ENCODE assay signal across 22 mouse cellular contexts in genomic region chr8:126495461-126495860, GRCm38 (mm10).
"Had no signal": no experiment of that assay in that cellular context is flagged by ENCODE, and none has a peak within 500 bp of the region (broad histone marks: within the 10 kb centered on the region; RNA-seq: fewer than 3 reads in every experiment).

No protein-coding gene starts in this region.

- H3K4me2 ChIP-seq: intestine, embryonic 15.5 days; limb, embryonic 12.5 days; limb, embryonic 15.5 days; liver, embryonic 15.5 days; lung, embryonic 14.5 days; midbrain, embryonic 11.5 days; midbrain, embryonic 15.5 days; neural tube, embryonic 12.5 days; neural tube, embryonic 15.5 days; stomach, embryonic 15.5 days had no signal

- H3K4me3 ChIP-seq: intestine, embryonic 15.5 days; limb, embryonic 12.5 days; limb, embryonic 15.5 days; liver, embryonic 15.5 days; megakaryocyte, embryonic 14.5 days; midbrain, embryonic 15.5 days; neural tube, embryonic 12.5 days; neural tube, embryonic 15.5 days; stomach, embryonic 15.5 days had no signal

- H3K9me3 ChIP-seq: intestine, embryonic 15.5 days; limb, embryonic 12.5 days; limb, embryonic 15.5 days; liver, embryonic 15.5 days; megakaryocyte, embryonic 14.5 days; midbrain, embryonic 15.5 days; neural tube, embryonic 12.5 days; neural tube, embryonic 15.5 days; stomach, embryonic 15.5 days had no signal

- H3K9ac ChIP-seq: intestine, embryonic 15.5 days; limb, embryonic 12.5 days; limb, embryonic 15.5 days; liver, embryonic 15.5 days; lung, embryonic 14.5 days; midbrain, embryonic 15.5 days; neural tube, embryonic 12.5 days; neural tube, embryonic 15.5 days; stomach, embryonic 15.5 days had no signal

- H3K4me1 ChIP-seq: stomach, embryonic 15.5 days had no signal

- H3K36me3 ChIP-seq: intestine, embryonic 15.5 days; limb, embryonic 12.5 days; limb, embryonic 15.5 days; liver, embryonic 15.5 days; midbrain, embryonic 15.5 days; neural tube, embryonic 12.5 days; neural tube, embryonic 15.5 days; stomach, embryonic 15.5 days had no signal

- H3K27me3 ChIP-seq: intestine, embryonic 15.5 days; limb, embryonic 12.5 days; limb, embryonic 15.5 days; liver, embryonic 15.5 days; megakaryocyte, embryonic 14.5 days; midbrain, embryonic 15.5 days; neural tube, embryonic 12.5 days; neural tube, embryonic 15.5 days; stomach, embryonic 15.5 days had no signal

- ATAC-seq: intestine, embryonic 15.5 days; lung, postnatal 0 days; midbrain, embryonic 15.5 days had no signal

- H3K27ac ChIP-seq: intestine, embryonic 15.5 days; limb, embryonic 12.5 days; limb, embryonic 15.5 days; liver, embryonic 15.5 days; macrophage; midbrain, embryonic 15.5 days; neural tube, embryonic 12.5 days; neural tube, embryonic 15.5 days; stomach, embryonic 15.5 days had no signal

- DNase-seq: kidney, adult 11 months; kidney, adult 9 months; kidney, postnatal 14 days; kidney, postnatal 4 days; left cerebral cortex, postnatal 4 days; lung, embryonic 14.5 days; right cerebral cortex, adult 18-20 months; right cerebral cortex, postnatal 14 days; right cerebral cortex, postnatal 4 days; thymus, postnatal 25 days had no signal
